Mouse (Mus musculus) neural tube, embryonic 14.5 days (tissue): ENCODE results near the gene Dab2ip. TPM values are rescaled to one million over a fixed set of nuclear protein-coding genes. Genes with fewer than 3 reads are reported as not detected.
A peak's percentile ranks its signal among the peaks of the same experiment; 100 is the strongest.

Experiments used
- ATAC-seq: fragments of 200-750 bp; cut with Nextera tagmentation; 2 replicates; pipeline ENCODE4 v1.8.0; 2017; ENCODE audit warnings: low read depth, mild to moderate bottlenecking, moderate TSS enrichment, moderate library complexity
- H3K27ac ChIP-seq: fragments of 300-500 bp; sonication (generic); 2 replicates; pipeline ENCODE4 v1.5.1; 2014; ENCODE audit warnings: low read depth, mild to moderate bottlenecking, control low read depth, low read length, moderate library complexity, mixed read lengths
- H3K27me3 ChIP-seq: fragments of 300-500 bp; sonication (generic); 2 replicates; pipeline ENCODE4 v1.6.1; 2014; ENCODE audit warnings: low read length; ENCODE audit not compliant: control insufficient read depth, insufficient read depth
- H3K36me3 ChIP-seq: fragments of 300-500 bp; sonication (generic); 2 replicates; pipeline ENCODE4 v1.6.1; 2014; ENCODE audit warnings: low read length, mixed read lengths; ENCODE audit not compliant: control insufficient read depth, insufficient read depth
- H3K4me1 ChIP-seq: fragments of 300-500 bp; sonication (generic); 2 replicates; pipeline ENCODE4 v1.6.1; 2014; ENCODE audit warnings: low read length; ENCODE audit not compliant: control insufficient read depth, insufficient read depth
- H3K4me2 ChIP-seq: fragments of 300-500 bp; sonication (generic); 2 replicates; pipeline ENCODE4 v1.6.1; 2014; ENCODE audit warnings: mild to moderate bottlenecking, low read depth, low read length, control low read depth
- H3K4me3 ChIP-seq: fragments of 300-500 bp; sonication (generic); 2 replicates; pipeline ENCODE4 v1.5.1; 2014; ENCODE audit warnings: low read depth, low read length, control low read depth, mixed read lengths
- H3K9ac ChIP-seq: fragments of 300-500 bp; sonication (generic); replicated peaks from 2 replicates; pipeline ENCODE4 v1.6.1; 2014; ENCODE audit warnings: low read depth, mild to moderate bottlenecking, control low read depth, low read length, mixed read lengths
- H3K9me3 ChIP-seq: fragments of 300-500 bp; sonication (generic); 2 replicates; pipeline ENCODE4 v1.6.1; 2016; ENCODE audit warnings: low read length; ENCODE audit not compliant: control insufficient read depth
- whole genome bisulfite sequencing: fragments of 180-500 bp; shearing (Covaris S2); extraction: QIAGEN DNeasy Blood & Tissue Kit; methylation state at CpG from one replicate; pipeline ENCODE4 v1.1.7; 2014; 5-methylcytosine and 5-hydroxymethylcytosine counted together
- polyA plus RNA-seq: library from polyadenylated mRNA; unstranded; fragments of >200 nt; fragmentation: Nextera tagmentation; extraction: Ambion mirVana; gene quantifications from 2 replicates; pipeline ENCODE4 v1.2.1, GENCODE M21; 2014

The Dab2ip gene
- polyA plus RNA-seq, 1 experiment from 2014 or later, result 48.5 TPM

- Histone ChIP-seq H3K9me3 (no peaks in the 10 kb centered on the region), H3K4me1 (no peaks in the 10 kb centered on the region), H3K4me3 (no peak overlapping the region), H3K9ac (no peak overlapping the region), H3K27ac (no peak overlapping the region), H3K4me2 (no peak overlapping the region), H3K36me3 (no peaks in the 10 kb centered on the region), H3K27me3 (no peaks in the 10 kb centered on the region)
- 93% methylated on average over 4 of the region's 4 CpGs for WGBS
- no peak for ATAC-seq
These were observed 9.7 kb downstream of the Dab2ip start for GRCm38 (mm10) chr2:35567694-35568149.

GRCm38 (mm10) chr2:35570743-35571142, 12.7 kb downstream of the Dab2ip start:
- no peak for ATAC-seq
- 60% methylated on average over 4 of the region's 4 CpGs for WGBS
- Histone ChIP-seq H3K4me3 (no peak overlapping the region), H3K9ac (no peak overlapping the region), H3K9me3 (no peaks in the 10 kb centered on the region), H3K27me3 (no peaks in the 10 kb centered on the region), H3K36me3 (no peaks in the 10 kb centered on the region), H3K4me2 (no peak overlapping the region), H3K27ac (no peak overlapping the region), H3K4me1 (no peaks in the 10 kb centered on the region)

GRCm38 (mm10) chr2:35574643-35575042, 16.6 kb downstream of the Dab2ip start:
- H3K27me3 ChIP-seq, result no peaks in the 10 kb centered on the region
- WGBS, result 53% methylated on average over 1 of the region's 1 CpGs
- ATAC-seq, result no peak

GRCm38 (mm10) chr2:35576675-35577074, 18.6 kb downstream of the Dab2ip start:
- H3K9ac ChIP-seq, result no peak overlapping the region
- no peak overlapping the region for H3K4me3 ChIP-seq
- no peak overlapping the region for H3K4me2 ChIP-seq
- peaks cover 7% of the 10 kb centered on the region for H3K27me3 ChIP-seq
- no peak overlapping the region for H3K27ac ChIP-seq
- no peaks in the 10 kb centered on the region for H3K36me3 ChIP-seq
- peaks cover 2% of the 10 kb centered on the region for H3K4me1 ChIP-seq
- 92% methylated on average over 3 of the region's 3 CpGs for WGBS
- no peaks in the 10 kb centered on the region for H3K9me3 ChIP-seq
- ATAC-seq, result no peak

More at GRCm38 (mm10) chr2:35574643-35575042, 16.6 kb downstream of the Dab2ip start:
- Histone ChIP-seq H3K9ac (no peak overlapping the region), H3K4me3 (no peak overlapping the region), H3K4me2 (no peak overlapping the region), H3K4me1 (no peaks in the 10 kb centered on the region), H3K36me3 (no peaks in the 10 kb centered on the region), H3K27ac (no peak overlapping the region), H3K9me3 (no peaks in the 10 kb centered on the region)

- H3K4me3 ChIP-seq, result no peak overlapping the region
- peaks cover 16% of the 10 kb centered on the region for H3K4me1 ChIP-seq
- no peak for ATAC-seq
- H3K9me3 ChIP-seq, result no peaks in the 10 kb centered on the region
- no peaks in the 10 kb centered on the region for H3K36me3 ChIP-seq
- H3K27me3 ChIP-seq, result peaks cover 21% of the 10 kb centered on the region
- H3K4me2 ChIP-seq, result no peak overlapping the region
- H3K27ac ChIP-seq, result no peak overlapping the region
- WGBS, result 57% methylated on average over 4 of the region's 4 CpGs
- no peak overlapping the region for H3K9ac ChIP-seq
These were observed 22.0 kb downstream of the Dab2ip start for GRCm38 (mm10) chr2:35580111-35580510.

GRCm38 (mm10) chr2:35581501-35582340, 23.7 kb downstream of the Dab2ip start:
- Histone ChIP-seq H3K27me3 (peaks cover 21% of the 10 kb centered on the region), H3K36me3 (no peaks in the 10 kb centered on the region), H3K9me3 (no peaks in the 10 kb centered on the region), H3K4me3 (peak overlapping the region; percentile 38), H3K27ac (no peak overlapping the region), H3K4me1 (peaks cover 16% of the 10 kb centered on the region), H3K4me2 (peak overlapping the region; percentile 86), H3K9ac (peak overlapping the region; percentile 44)
- WGBS, result under 1% methylated on average over 59 of the region's 76 CpGs
- ATAC-seq, result peak; percentile 48; the same call in 1 of the 2 replicates

GRCm38 (mm10) chr2:35582341-35582941, 24.4 kb downstream of the Dab2ip start:
- ATAC-seq, result peak; percentile 32; the same call in 1 of the 2 replicates
- under 1% methylated on average over 25 of the region's 46 CpGs for WGBS
- Histone ChIP-seq H3K4me3 (peak overlapping the region; percentile 38), H3K4me2 (peak overlapping the region; percentile 86), H3K27me3 (peaks cover 21% of the 10 kb centered on the region), H3K9me3 (no peaks in the 10 kb centered on the region), H3K36me3 (no peaks in the 10 kb centered on the region), H3K9ac (peak overlapping the region; percentile 28; the same call in 1 of the 2 replicates), H3K4me1 (peaks cover 19% of the 10 kb centered on the region), H3K27ac (no peak overlapping the region)

GRCm38 (mm10) chr2:35583406-35583805, 25.3 kb downstream of the Dab2ip start:
- Histone ChIP-seq H3K4me2 (peak overlapping the region; percentile 86; the same call in 1 of the 2 replicates), H3K4me3 (no peak overlapping the region), H3K4me1 (peaks cover 19% of the 10 kb centered on the region), H3K9me3 (no peaks in the 10 kb centered on the region), H3K27me3 (peaks cover 21% of the 10 kb centered on the region), H3K36me3 (no peaks in the 10 kb centered on the region), H3K27ac (no peak overlapping the region), H3K9ac (no peak overlapping the region)
- WGBS, result 48% methylated on average over 5 of the region's 5 CpGs
- no peak for ATAC-seq

GRCm38 (mm10) chr2:35584011-35584410, 25.9 kb downstream of the Dab2ip start:
- peaks cover 21% of the 10 kb centered on the region for H3K27me3 ChIP-seq
- peaks cover 19% of the 10 kb centered on the region for H3K4me1 ChIP-seq
- no peak overlapping the region for H3K4me3 ChIP-seq
- H3K9me3 ChIP-seq, result no peaks in the 10 kb centered on the region
- H3K36me3 ChIP-seq, result no peaks in the 10 kb centered on the region
- no peak overlapping the region for H3K4me2 ChIP-seq
- ATAC-seq, result no peak
- H3K9ac ChIP-seq, result no peak overlapping the region
- no peak overlapping the region for H3K27ac ChIP-seq
- 90% methylated on average over 3 of the region's 3 CpGs for WGBS
